Mouse (Mus musculus) forebrain, embryonic 11.5 days (tissue): ENCODE data around the gene Mta1. TPM values are rescaled to one million over a fixed set of nuclear protein-coding genes. Genes with fewer than 3 reads are reported as not detected.
A peak's percentile ranks its signal among the peaks of the same experiment; 100 is the strongest.

Source experiments
- ATAC-seq: fragments of 200-750 bp; cut with Nextera tagmentation; replicated peaks from 2 replicates; pipeline ENCODE4 v1.8.0; 2017; ENCODE audit warnings: moderate TSS enrichment; ENCODE audit not compliant: low FRiP score
- DNase-seq: peaks from one replicate; pipeline ENCODE4 v3.0.0-alpha.2; 2017; ENCODE audit warnings: low spot score
- H3K27ac ChIP-seq: fragments of 300-500 bp; sonication (generic); 2 replicates; pipeline ENCODE4 v1.5.1; 2014; ENCODE audit warnings: low read depth, low read length
- H3K27me3 ChIP-seq: fragments of 300-500 bp; sonication (generic); 2 replicates; pipeline ENCODE4 v1.6.1; 2014; ENCODE audit warnings: mild to moderate bottlenecking, low read length, mixed read lengths; ENCODE audit not compliant: control insufficient read depth, insufficient read depth
- H3K36me3 ChIP-seq: fragments of 300-500 bp; sonication (generic); 2 replicates; pipeline ENCODE4 v1.6.1; 2014; ENCODE audit warnings: mild to moderate bottlenecking, low read length, moderate library complexity, mixed read lengths; ENCODE audit not compliant: control insufficient read depth, insufficient read depth
- H3K4me1 ChIP-seq: fragments of 300-500 bp; sonication (generic); replicated peaks from 2 replicates; pipeline ENCODE4 v1.6.1; 2014; ENCODE audit warnings: low read length, mixed read lengths; ENCODE audit not compliant: control insufficient read depth, insufficient read depth
- H3K4me2 ChIP-seq: fragments of 300-500 bp; sonication (generic); 2 replicates; pipeline ENCODE4 v1.6.1; 2014; ENCODE audit warnings: low read depth, mild to moderate bottlenecking, low read length, moderate library complexity, mixed read lengths; ENCODE audit not compliant: severe bottlenecking
- H3K4me3 ChIP-seq: fragments of 300-500 bp; sonication (generic); 2 replicates; pipeline ENCODE4 v1.5.1; 2014; ENCODE audit warnings: low read depth, low read length
- H3K9ac ChIP-seq: fragments of 300-500 bp; sonication (generic); 2 replicates; pipeline ENCODE4 v1.6.1; 2014; ENCODE audit warnings: low read length
- H3K9me3 ChIP-seq: fragments of 300-500 bp; sonication (generic); 2 replicates; pipeline ENCODE4 v1.6.1; 2016; ENCODE audit warnings: low read length, mixed read lengths; ENCODE audit not compliant: control insufficient read depth
- WGBS: fragments of 180-500 bp; shearing (Covaris S2); extraction: QIAGEN DNeasy Blood & Tissue Kit; methylation state at CpG from one replicate; pipeline ENCODE4 v1.1.7; 2014; 5-methylcytosine and 5-hydroxymethylcytosine counted together
- polyA plus RNA-seq: library from polyadenylated mRNA; unstranded; fragments of >200 nt; fragmentation: Nextera tagmentation; extraction: Ambion mirVana; gene quantifications from 2 replicates; pipeline ENCODE4 v1.2.1, GENCODE M21; 2014

Gene Mta1
- polyA plus RNA-seq, 1 experiment from 2014 or later = 25.3 TPM

DNA sequence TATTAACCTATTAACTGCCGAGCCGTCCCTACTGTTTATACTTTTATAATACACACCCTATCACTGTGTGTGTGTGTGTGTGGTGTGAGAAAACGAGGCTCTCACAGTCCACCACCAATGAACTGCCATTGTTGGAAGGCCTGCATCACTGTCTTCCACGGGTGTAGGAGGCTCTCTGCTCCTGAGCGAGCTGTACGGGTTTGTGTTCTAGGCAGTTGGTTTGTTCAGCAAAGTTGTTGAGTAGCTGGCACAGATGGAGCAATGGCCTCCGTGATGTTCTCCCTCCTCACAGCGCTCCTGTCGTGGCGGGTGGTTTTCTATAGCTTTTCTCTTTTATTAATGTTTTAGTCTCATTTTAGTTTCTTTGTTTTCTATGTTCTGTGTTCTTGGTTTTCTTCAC, 11.7 kb downstream of the Mta1 start:
- no peak for DNase-seq
- Histone ChIP-seq H3K27me3 (no peaks in the 10 kb centered on the region), H3K4me1 (no peaks in the 10 kb centered on the region), H3K9ac (no peak overlapping the region), H3K4me3 (no peak overlapping the region), H3K27ac (no peak overlapping the region), H3K36me3 (peaks cover 2% of the 10 kb centered on the region; the same call in 1 of the 2 replicates), H3K4me2 (no peak overlapping the region), H3K9me3 (no peaks in the 10 kb centered on the region; the same call in 1 of the 2 replicates)
- WGBS = 90% methylated on average over 10 of the region's 10 CpGs
- no peak for ATAC-seq

- Histone ChIP-seq H3K9ac (no peak overlapping the region), H3K27ac (no peak overlapping the region), H3K4me1 (no peaks in the 10 kb centered on the region), H3K4me3 (no peak overlapping the region), H3K36me3 (peaks cover 12% of the 10 kb centered on the region), H3K9me3 (no peaks in the 10 kb centered on the region), H3K4me2 (no peak overlapping the region), H3K27me3 (no peaks in the 10 kb centered on the region)
- ATAC-seq (no peak), DNase-seq (no peak)
- WGBS = 90% methylated on average over 4 of the region's 4 CpGs
Measured at GRCm38 (mm10) chr12:113114141-113114540, 16.1 kb downstream of the Mta1 start.

DNA sequence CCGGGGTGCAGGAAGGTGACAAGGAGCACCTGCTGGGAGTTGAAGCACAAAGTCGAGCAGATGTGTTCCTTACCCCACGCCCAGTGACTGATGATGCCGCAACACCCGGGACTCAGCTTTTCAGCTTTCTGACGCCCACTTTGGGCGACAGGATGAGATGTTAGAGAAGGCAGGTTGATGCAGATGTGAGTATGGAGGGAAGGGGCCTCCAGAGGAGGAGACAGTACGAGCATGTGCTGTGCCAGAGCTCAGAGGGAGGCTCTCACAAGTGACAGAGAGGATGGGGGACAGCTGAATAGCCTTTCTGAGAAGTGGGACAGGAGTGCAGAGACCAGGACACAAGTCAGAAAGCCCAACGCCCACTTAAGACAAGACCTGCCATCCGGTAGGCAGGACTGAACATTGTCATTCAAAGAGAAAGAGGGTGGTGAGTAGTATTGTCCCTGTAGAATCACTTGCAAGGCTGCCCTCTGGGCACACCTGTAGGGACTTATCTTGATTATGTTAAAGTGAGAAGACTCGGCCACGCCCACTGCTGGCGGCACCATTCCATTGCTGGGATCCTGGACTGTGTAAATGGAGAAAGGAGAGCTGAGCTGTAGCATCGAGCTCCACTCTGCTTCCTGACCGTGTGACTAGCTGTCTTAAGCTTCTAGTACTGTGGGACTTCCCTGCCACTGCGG, 16.9 kb downstream of the Mta1 start:
- Histone ChIP-seq H3K4me1 (no peaks in the 10 kb centered on the region), H3K9me3 (no peaks in the 10 kb centered on the region), H3K27me3 (no peaks in the 10 kb centered on the region), H3K4me2 (no peak overlapping the region), H3K36me3 (peaks cover 14% of the 10 kb centered on the region), H3K4me3 (no peak overlapping the region), H3K9ac (no peak overlapping the region), H3K27ac (no peak overlapping the region)
- ATAC-seq (no peak), DNase-seq (no peak)
- WGBS = 90% methylated on average over 16 of the region's 16 CpGs

GRCm38 (mm10) chr12:113119516-113120410, 21.7 kb downstream of the Mta1 start:
- peak; percentile 69 for ATAC-seq

DNA sequence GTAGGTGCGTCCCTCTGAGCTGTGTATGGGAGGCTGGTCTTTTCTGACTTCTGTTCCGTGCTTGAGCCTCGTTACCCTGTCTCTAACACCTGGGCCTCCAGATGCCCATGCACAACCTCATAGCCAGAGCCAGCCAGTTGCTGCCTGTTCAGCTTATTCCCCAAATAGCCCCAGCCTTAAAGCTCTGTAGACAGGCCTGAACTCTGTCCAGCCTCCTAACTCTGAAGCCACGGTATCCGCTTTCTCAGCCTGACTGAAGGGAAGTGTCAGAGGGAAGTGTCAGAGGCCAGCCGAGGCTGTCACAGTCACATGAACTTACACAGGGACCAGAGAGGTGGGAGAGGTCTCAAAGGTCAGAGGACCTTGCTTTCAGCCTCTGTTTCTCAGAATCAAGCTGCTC, 26.6 kb downstream of the Mta1 start:
- DNase-seq = no peak
- H3K4me3 ChIP-seq = no peak overlapping the region
- H3K9ac ChIP-seq = no peak overlapping the region
- H3K27ac ChIP-seq = no peak overlapping the region
- H3K4me2 ChIP-seq = no peak overlapping the region
- no peaks in the 10 kb centered on the region for H3K27me3 ChIP-seq
- 91% methylated on average over 6 of the region's 6 CpGs for WGBS
- no peaks in the 10 kb centered on the region for H3K4me1 ChIP-seq
- H3K36me3 ChIP-seq = peaks cover 33% of the 10 kb centered on the region
- no peaks in the 10 kb centered on the region for H3K9me3 ChIP-seq
- no peak for ATAC-seq

More at GRCm38 (mm10) chr12:113119516-113120410, 21.7 kb downstream of the Mta1 start:
- Histone ChIP-seq H3K36me3 (peaks cover 21% of the 10 kb centered on the region), H3K4me1 (no peaks in the 10 kb centered on the region), H3K4me3 (no peak overlapping the region), H3K9ac (no peak overlapping the region), H3K27ac (no peak overlapping the region), H3K9me3 (no peaks in the 10 kb centered on the region), H3K27me3 (no peaks in the 10 kb centered on the region), H3K4me2 (no peak overlapping the region)
- peak; percentile 91 for DNase-seq
- 89% methylated on average over 20 of the region's 20 CpGs for whole genome bisulfite sequencing

DNA sequence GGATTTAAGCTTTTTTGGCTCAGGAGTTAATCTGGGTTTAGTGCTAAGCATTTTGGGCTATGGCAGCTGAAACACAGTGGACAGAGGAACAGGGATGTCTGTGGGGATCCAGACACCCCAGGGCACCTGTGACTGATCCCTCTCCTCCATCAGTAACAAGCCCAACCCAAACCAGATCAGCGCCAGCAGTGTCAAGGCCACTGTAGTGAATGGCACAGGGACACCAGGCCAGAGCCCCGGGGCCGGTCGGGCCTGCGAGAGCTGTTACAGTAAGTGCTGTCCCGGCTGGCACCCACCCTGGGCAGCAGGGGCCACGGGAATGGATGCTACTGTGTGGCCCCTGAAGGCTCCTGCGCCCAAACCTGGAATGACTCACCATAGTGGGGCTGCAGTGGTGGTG, 32.7 kb downstream of the Mta1 start:
- ATAC-seq = no peak
- 97% methylated on average over 8 of the region's 8 CpGs for WGBS
- Histone ChIP-seq H3K27ac (no peak overlapping the region), H3K9ac (no peak overlapping the region), H3K4me1 (no peaks in the 10 kb centered on the region), H3K4me3 (no peak overlapping the region), H3K36me3 (peaks cover 47% of the 10 kb centered on the region), H3K27me3 (no peaks in the 10 kb centered on the region), H3K4me2 (no peak overlapping the region), H3K9me3 (no peaks in the 10 kb centered on the region)
- no peak for DNase-seq

GRCm38 (mm10) chr12:113131601-113132000, 33.5 kb downstream of the Mta1 start:
- no peak overlapping the region for H3K27ac ChIP-seq
- H3K4me1 ChIP-seq = no peaks in the 10 kb centered on the region
- H3K4me3 ChIP-seq = no peak overlapping the region
- peaks cover 48% of the 10 kb centered on the region for H3K36me3 ChIP-seq
- H3K9me3 ChIP-seq = no peaks in the 10 kb centered on the region
- DNase-seq (no peak), ATAC-seq (no peak)
- no peak overlapping the region for H3K9ac ChIP-seq
- H3K27me3 ChIP-seq = no peaks in the 10 kb centered on the region
- 98% methylated on average over 14 of the region's 14 CpGs for WGBS
- H3K4me2 ChIP-seq = no peak overlapping the region

GRCm38 (mm10) chr12:113132567-113132966, 34.5 kb downstream of the Mta1 start:
- Histone ChIP-seq H3K4me1 (no peaks in the 10 kb centered on the region), H3K9me3 (no peaks in the 10 kb centered on the region), H3K4me2 (no peak overlapping the region), H3K9ac (no peak overlapping the region), H3K36me3 (peaks cover 49% of the 10 kb centered on the region), H3K27me3 (no peaks in the 10 kb centered on the region), H3K4me3 (no peak overlapping the region), H3K27ac (no peak overlapping the region)
- no peak for DNase-seq
- no peak for ATAC-seq
- 95% methylated on average over 2 of the region's 2 CpGs for WGBS
